Comparison of ENCODE assay signal across 8 mouse cellular contexts in genomic region chr14:21993251-21994060, GRCm38 (mm10). TPM values are rescaled to one million over a fixed set of nuclear protein-coding genes. Genes with fewer than 3 reads are reported as not detected.
A peak's percentile ranks its signal among the peaks of the same experiment; 100 is the strongest.
DNase-seq lines count a peak whose midpoint lies in the region; ATAC-seq and TF ChIP-seq lines count a peak whose summit lies in the region.

No protein-coding gene starts in this region.

- intact Hi-C loops in heart, postnatal 25 days (cut with DNase I) = no loop called here

- no peak for TF ChIP-seq CTCF in bone marrow macrophage, adult 2 months (IDR thresholded peaks at IDR 0.05; ENCODE audit: low read depth, low read length)

- H3K4me1 ChIP-seq in heart, embryonic 11.5 days (ENCODE audit: control insufficient read depth, insufficient read depth, low read length) = peaks cover 22% of the 10 kb centered on the region
- H3K4me1 ChIP-seq in bone marrow macrophage, adult 2 months (ENCODE audit: control insufficient read depth, insufficient read depth, low read length) = peaks cover 19% of the 10 kb centered on the region
- peaks cover 8% of the 10 kb centered on the region for H3K4me1 ChIP-seq in hindbrain, embryonic 11.5 days (replicated peaks; ENCODE audit: control insufficient read depth, insufficient read depth, low read length)
- peaks cover 26% of the 10 kb centered on the region; the same call in 1 of the 2 replicates for H3K4me1 ChIP-seq in limb, embryonic 14.5 days (ENCODE audit: control insufficient read depth, insufficient read depth, low read length)

- WGBS in heart, embryonic 11.5 days (ENCODE audit: insufficient replicate concordance) = 20% methylated on average over 14 of the region's 14 CpGs
- 4% methylated on average over 14 of the region's 14 CpGs for WGBS in hindbrain, embryonic 11.5 days
- WGBS in limb, embryonic 14.5 days = 27% methylated on average over 14 of the region's 14 CpGs

- peak overlapping the region; percentile 97 for H3K4me2 ChIP-seq in heart, embryonic 11.5 days
- H3K4me2 ChIP-seq in hindbrain, embryonic 11.5 days (replicated peaks; ENCODE audit: low read depth, low read length) = peak overlapping the region; percentile 87
- peak overlapping the region; percentile 71 for H3K4me2 ChIP-seq in limb, embryonic 14.5 days (replicated peaks; ENCODE audit: low read depth, low read length, severe bottlenecking)

- no peak for DNase-seq in heart, postnatal 25 days (ENCODE audit: low spot score)
- peak; percentile 61 for DNase-seq in hindbrain, embryonic 11.5 days (ENCODE audit: low spot score)
- DNase-seq in limb, embryonic 14.5 days (ENCODE audit: low spot score) = no peak
- DNase-seq in layer of hippocampus, adult 9-10 months (ENCODE audit: low spot score) = no peak

- ATAC-seq in heart, embryonic 11.5 days (replicated peaks; ENCODE audit: insufficient number of reproducible peaks, low FRiP score, low TSS enrichment) = no peak
- ATAC-seq in hindbrain, embryonic 11.5 days (ENCODE audit: low FRiP score) = no peak
- no peak for ATAC-seq in limb, embryonic 14.5 days (ENCODE audit: low FRiP score, low read depth)
- ATAC-seq in monocyte, adult 5-6 weeks (replicated peaks; ENCODE audit: insufficient number of reproducible peaks, low FRiP score, low TSS enrichment, poor library complexity, severe bottlenecking) = 0 out of 2 replicates have a peak, but pooled peaks have one; percentile 24
- no peak for ATAC-seq in CD4-positive, CD25-positive, alpha-beta regulatory T cell, adult 4 months

- no peak for TF ChIP-seq POLR2A in bone marrow macrophage, adult 2 months (IDR thresholded peaks at IDR 0.05; ENCODE audit: borderline replicate concordance, low read depth, low read length)
- no peak for TF ChIP-seq POLR2A in limb, embryonic 14.5 days (IDR thresholded peaks at IDR 0.05; ENCODE audit: borderline replicate concordance, extremely low read depth, insufficient read depth, insufficient read length)

- H3K4me3 ChIP-seq in heart, embryonic 11.5 days (ENCODE audit: low read depth, low read length) = peak overlapping the region; percentile 59
- H3K4me3 ChIP-seq in bone marrow macrophage, adult 2 months (ENCODE audit: insufficient read depth, low read length) = peak overlapping the region; percentile 12
- peak overlapping the region; percentile 62; the same call in 1 of the 2 replicates for H3K4me3 ChIP-seq in hindbrain, embryonic 11.5 days (ENCODE audit: low read depth, low read length)
- peak overlapping the region; percentile 39 for H3K4me3 ChIP-seq in limb, embryonic 14.5 days (replicated peaks; ENCODE audit: low read length)

- peaks cover 63% of the 10 kb centered on the region for H3K27me3 ChIP-seq in heart, embryonic 11.5 days (ENCODE audit: control insufficient read depth, insufficient read depth, low read length)
- H3K27me3 ChIP-seq in hindbrain, embryonic 11.5 days (ENCODE audit: control insufficient read depth, insufficient read depth, low read length) = peaks cover 14% of the 10 kb centered on the region
- H3K27me3 ChIP-seq in limb, embryonic 14.5 days (ENCODE audit: control insufficient read depth, insufficient read depth, low read length) = peaks cover 31% of the 10 kb centered on the region; the same call in 1 of the 2 replicates

- no peak overlapping the region for H3K27ac ChIP-seq in heart, embryonic 11.5 days (ENCODE audit: low read depth, low read length)
- no peak overlapping the region; the same call in 1 of the 2 replicates for H3K27ac ChIP-seq in bone marrow macrophage, adult 2 months (ENCODE audit: insufficient read depth, low read depth, low read length)
- H3K27ac ChIP-seq in hindbrain, embryonic 11.5 days (ENCODE audit: low read depth, low read length) = peak overlapping the region; percentile 62
- no peak overlapping the region for H3K27ac ChIP-seq in limb, embryonic 14.5 days (replicated peaks; ENCODE audit: low read depth, low read length)

- 0 out of 2 replicates have a peak overlapping the region, but pooled peaks have one; percentile 47 for H3K9ac ChIP-seq in heart, embryonic 11.5 days (ENCODE audit: low read depth, low read length)
- peak overlapping the region; percentile 49; the same call in 1 of the 2 replicates for H3K9ac ChIP-seq in hindbrain, embryonic 11.5 days (ENCODE audit: low read depth, low read length)
- H3K9ac ChIP-seq in limb, embryonic 14.5 days (ENCODE audit: low read depth, low read length, severe bottlenecking) = peak overlapping the region; percentile 48; the same call in 1 of the 2 replicates

- H3K36me3 ChIP-seq in heart, embryonic 11.5 days (ENCODE audit: control insufficient read depth, insufficient read depth, low read length) = no peaks in the 10 kb centered on the region
- no peaks in the 10 kb centered on the region for H3K36me3 ChIP-seq in hindbrain, embryonic 11.5 days (ENCODE audit: control insufficient read depth, insufficient read depth, low read length)
- no peaks in the 10 kb centered on the region for H3K36me3 ChIP-seq in limb, embryonic 14.5 days (ENCODE audit: control insufficient read depth, insufficient read depth, low read length)

- H3K9me3 ChIP-seq in heart, embryonic 11.5 days (replicated peaks; ENCODE audit: control insufficient read depth, low read length) = no peaks in the 10 kb centered on the region
- H3K9me3 ChIP-seq in hindbrain, embryonic 11.5 days (ENCODE audit: control insufficient read depth, low read length) = no peaks in the 10 kb centered on the region
- H3K9me3 ChIP-seq in limb, embryonic 14.5 days (ENCODE audit: control insufficient read depth, low read length) = no peaks in the 10 kb centered on the region

RNA-seq across cellular contexts. Expression of gene Zfp503, which starts 4.1 kb away (rescaled TPM):
- polyA plus RNA-seq in heart, embryonic 11.5 days (2014; fragmentation: Nextera tagmentation; extraction: Ambion mirVana) = 2.3 and 3.3 TPM in 2 replicates
- total RNA-seq in heart, postnatal 25 days (2021) = 1 to 10 TPM; 1.5 to 2.1 TPM
- 0.76 and 1.0 TPM in 2 replicates for polyA plus RNA-seq in bone marrow macrophage, adult 2 months (2012; ENCODE audit: insufficient read depth, insufficient read length, missing spikeins)
- 11.8 and 15.4 TPM in 2 replicates for polyA plus RNA-seq in hindbrain, embryonic 11.5 days (2014; fragmentation: Nextera tagmentation; extraction: Ambion mirVana)
- polyA plus RNA-seq in limb, embryonic 14.5 days (2012; rRNA removed) = 45.1 and 73.1 TPM in 2 replicates
- polyA plus RNA-seq in limb, embryonic 14.5 days (2014; fragmentation: Nextera tagmentation; extraction: Ambion mirVana) = 15.3 and 17.6 TPM in 2 replicates
- 0.38 to 0.64 TPM (median 0.58 TPM) in 3 replicates for total RNA-seq in monocyte, adult 5-6 weeks (2017)
- polyA plus RNA-seq in CD4-positive, CD25-positive, alpha-beta regulatory T cell, adult 4 months (2017; shearing (Covaris generic)) = not detected

RNA-seq across cellular contexts. Expression of gene Lrmda, which starts 26.1 kb away (rescaled TPM):
- 0.23 and 0.70 TPM in 2 replicates for polyA plus RNA-seq in heart, embryonic 11.5 days (2014; fragmentation: Nextera tagmentation; extraction: Ambion mirVana)
- total RNA-seq in heart, postnatal 25 days (2021) = 1 to 10 TPM in 1 of 2 experiments, under 1 TPM in 1; 0.83 to 1.8 TPM
- polyA plus RNA-seq in bone marrow macrophage, adult 2 months (2012; ENCODE audit: insufficient read depth, insufficient read length, missing spikeins) = 18.3 and 20.1 TPM in 2 replicates
- 0.20 and 0.91 TPM in 2 replicates for polyA plus RNA-seq in hindbrain, embryonic 11.5 days (2014; fragmentation: Nextera tagmentation; extraction: Ambion mirVana)
- polyA plus RNA-seq in limb, embryonic 14.5 days (2012; rRNA removed) = 0.08 and 0.13 TPM in 2 replicates
- polyA plus RNA-seq in limb, embryonic 14.5 days (2014; fragmentation: Nextera tagmentation; extraction: Ambion mirVana) = 0.35 and 0.72 TPM in 2 replicates
- 6.4 to 20.3 TPM (median 10.3 TPM) in 3 replicates for total RNA-seq in monocyte, adult 5-6 weeks (2017)
- polyA plus RNA-seq in CD4-positive, CD25-positive, alpha-beta regulatory T cell, adult 4 months (2017; shearing (Covaris generic)) = not detected

Comparison
In these comparisons a context has a peak if more than half of its experiments do, and no peak if none do; other contexts are left out.
1. H3K4me3 ChIP-seq: peak in every context shown above with its lines; median percentile 62 in hindbrain, embryonic 11.5 days; 59 in heart, embryonic 11.5 days; 39 in limb, embryonic 14.5 days; 12 in bone marrow macrophage, adult 2 months.
2. RNA of gene Lrmda, which starts 26.1 kb away (polyA plus RNA-seq): 18.3 to 20.1 TPM in bone marrow macrophage, adult 2 months; 0.08 to 0.72 TPM in limb, embryonic 14.5 days, 0.23 to 0.70 TPM in heart, embryonic 11.5 days, not detected in CD4-positive, CD25-positive, alpha-beta regulatory T cell, adult 4 months and 0.20 to 0.91 TPM in hindbrain, embryonic 11.5 days; every median in the first group is over 10 times any median in the second.
3. Peak in every context shown above with its lines, with median percentiles within 50 percentile points of each other: H3K4me2 ChIP-seq and H3K9ac ChIP-seq.